Mouse (Mus musculus): Measurements from ENCODE around the gene Olfr1024. TPM values are rescaled to one million over a fixed set of nuclear protein-coding genes. Genes with fewer than 3 reads are reported as not detected.

Olfr1024 gene
- polyA plus RNA-seq (2012; rRNA removed) = not detected in 2 replicates

DNA sequence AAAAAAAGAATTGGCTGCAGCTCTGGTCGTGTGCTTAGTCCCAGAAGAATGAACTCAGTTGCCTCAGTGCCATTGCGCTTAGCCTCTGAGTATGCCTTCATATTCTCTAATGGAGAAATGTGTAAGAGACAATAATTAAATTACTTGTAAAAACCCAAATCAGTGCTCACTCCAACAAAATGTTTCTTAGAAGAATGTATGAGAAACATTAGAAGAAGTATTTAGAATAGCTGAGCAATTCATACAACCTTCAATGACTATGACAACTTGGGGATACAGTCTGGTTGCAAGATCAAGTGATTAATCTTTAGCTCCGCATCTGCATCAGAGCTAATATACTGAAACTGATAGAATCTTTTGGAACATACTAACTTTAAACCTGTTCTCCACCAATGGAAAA, at the start of gene Olfr1024:
Gene Olfr1024, minus strand, starts transcription at position 101 of the 400 bp plus-strand sequence.
- DNase-seq (ENCODE audit: low read depth) = no peak

DNA sequence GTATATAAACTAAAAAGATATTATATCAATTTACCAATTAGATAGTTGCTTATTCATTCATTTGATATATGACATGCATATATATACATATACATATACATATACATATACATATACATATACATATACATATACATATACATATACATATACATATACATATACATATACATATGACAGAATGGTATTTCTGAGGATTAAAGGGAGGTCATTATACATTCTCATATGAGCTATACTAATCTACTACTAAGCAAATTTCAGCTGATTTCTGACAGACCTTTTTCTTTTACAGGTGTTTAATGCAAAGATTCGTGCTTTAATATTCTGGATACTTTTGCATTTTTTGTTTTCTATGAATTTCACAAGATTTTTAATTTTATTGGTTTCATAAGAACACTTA, 45.3 kb upstream of the Olfr1024 start, which contains the start of gene Olfr1028:
Gene Olfr1028, plus strand, starts transcription at position 301 of the 400 bp plus-strand sequence.
- no peak for DNase-seq (ENCODE audit: low read depth)

DNA sequence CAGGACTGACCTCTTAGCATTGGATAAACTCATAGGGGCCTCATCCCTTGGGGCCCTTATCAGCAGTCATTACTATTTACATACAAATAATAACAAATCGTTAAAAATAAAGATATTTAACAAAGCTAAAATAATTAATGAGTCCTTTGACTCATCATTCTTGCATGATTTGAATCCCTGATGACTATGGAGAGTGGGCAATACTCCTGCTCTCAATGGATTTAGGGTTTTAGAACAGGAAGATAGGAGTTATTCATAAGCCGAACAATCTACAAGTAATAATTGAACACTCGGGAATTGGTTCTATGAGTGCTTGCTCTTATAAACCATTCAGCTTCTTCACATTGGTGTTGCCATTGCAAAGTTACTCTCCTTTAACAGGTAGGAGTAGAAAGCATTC, 16.4 kb upstream of the Olfr1024 start, which contains the start of gene Olfr1026:
Gene Olfr1026, plus strand, starts transcription at position 301 of the 400 bp plus-strand sequence.
- no peak for DNase-seq (ENCODE audit: low read depth)

DNA sequence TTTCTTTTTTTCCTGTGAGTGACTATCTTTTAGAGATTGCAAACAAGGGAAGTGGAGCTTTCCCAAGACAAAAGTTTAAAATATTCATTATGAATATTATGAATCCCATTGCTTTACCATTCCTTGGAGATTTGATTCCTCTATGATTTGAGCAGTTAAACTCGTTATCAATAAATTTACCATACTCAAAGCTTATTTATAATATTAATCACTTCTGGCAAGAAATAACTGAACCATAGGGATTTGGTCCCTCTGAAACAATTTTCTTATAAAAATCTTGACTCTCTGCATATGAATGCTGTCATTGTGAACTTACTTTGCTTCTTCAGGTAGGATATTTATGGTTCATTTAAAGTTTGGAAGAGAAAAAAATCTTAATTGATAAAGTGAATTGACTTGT, 10.0 kb upstream of the Olfr1024 start, which contains the start of gene Olfr1025-ps1:
Gene Olfr1025-ps1, plus strand, starts transcription at position 301 of the 400 bp plus-strand sequence.
- no peak for DNase-seq (ENCODE audit: low read depth)

DNA sequence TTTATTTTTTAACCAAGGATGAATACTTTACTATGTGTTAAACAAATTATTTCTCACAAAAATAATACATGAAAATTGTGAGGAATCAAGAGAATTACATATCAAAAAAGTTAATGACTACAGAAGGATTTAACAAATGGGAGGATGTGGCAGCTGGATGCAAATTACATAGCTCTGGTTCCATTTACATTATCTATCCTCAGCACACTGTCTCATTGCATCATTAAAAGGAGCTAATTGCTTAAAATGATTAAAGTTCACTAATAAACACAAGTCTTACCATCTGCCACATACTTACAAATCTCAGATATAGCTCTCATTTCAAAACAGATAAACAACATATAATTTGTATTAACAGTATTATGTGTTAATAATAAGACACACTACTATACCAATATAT, 8.3 kb upstream of the Olfr1024 start:
- DNase-seq (ENCODE audit: low read depth) = no peak

DNA sequence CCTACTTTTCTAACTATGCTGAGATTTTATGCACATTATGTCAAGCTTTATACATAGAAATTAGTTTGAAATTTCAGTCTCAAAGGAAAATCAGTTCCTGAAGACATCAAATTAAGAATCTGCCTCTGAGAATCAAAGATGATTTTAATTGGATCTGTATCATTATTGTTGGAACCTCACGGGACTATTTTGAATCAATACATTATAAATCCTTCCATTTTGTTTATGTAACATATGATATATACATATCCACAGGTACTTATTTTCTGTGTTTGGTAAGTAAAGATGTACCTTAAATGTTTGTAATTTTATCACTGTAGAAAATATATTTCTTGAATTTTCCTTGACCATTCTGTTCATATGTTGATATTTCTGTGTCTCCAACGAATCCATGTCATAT, 19.5 kb downstream of the Olfr1024 start, which contains the start of gene Olfr1023:
Gene Olfr1023, plus strand, starts transcription at position 301 of the 400 bp plus-strand sequence.
- no peak for DNase-seq (ENCODE audit: low read depth)

DNA sequence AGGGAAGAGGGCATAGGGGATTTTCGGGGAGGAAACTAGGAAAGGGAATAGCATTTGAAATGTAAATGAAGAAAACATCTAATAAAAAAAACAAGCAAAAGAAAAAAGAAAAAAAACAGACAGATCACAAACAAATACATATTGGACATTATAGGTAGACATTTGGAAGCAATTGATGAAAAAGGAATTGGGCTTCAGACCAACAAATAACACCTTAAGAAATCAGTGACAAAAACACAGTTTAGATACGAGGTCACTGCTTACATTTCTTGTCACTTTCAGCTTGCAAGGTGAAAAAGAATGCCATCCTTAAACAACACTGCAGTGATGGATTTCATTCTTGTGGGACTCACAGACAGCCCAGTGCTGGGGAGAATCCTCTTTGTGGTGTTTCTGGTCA, 36.6 kb downstream of the Olfr1024 start, which contains the start of gene Olfr1022:
Gene Olfr1022, plus strand, starts transcription at position 301 of the 400 bp plus-strand sequence.
- no peak for DNase-seq (ENCODE audit: low read depth)

Other genes starting within 250 kb of the Olfr1024 start
- gene Olfr154, start 240.6 kb downstream of the Olfr1024 start, polyA plus RNA-seq (2012; rRNA removed) = not detected in 2 replicates
- gene Olfr1006, start 226.3 kb downstream of the Olfr1024 start, polyA plus RNA-seq (2012; rRNA removed) = not detected in 2 replicates
- gene Olfr1008, start 215.6 kb downstream of the Olfr1024 start, polyA plus RNA-seq (2012; rRNA removed) = not detected in 2 replicates
- gene Olfr1009, start 189.6 kb downstream of the Olfr1024 start, polyA plus RNA-seq (2012; rRNA removed) = not detected in 2 replicates
- gene Olfr1012, start 142.3 kb downstream of the Olfr1024 start, polyA plus RNA-seq (2012; rRNA removed) = not detected in 2 replicates
- gene Olfr1013, start 138.0 kb downstream of the Olfr1024 start, polyA plus RNA-seq (2012; rRNA removed) = not detected in 2 replicates
- not detected in 2 replicates for gene Olfr1014, start 132.3 kb downstream of the Olfr1024 start, polyA plus RNA-seq (2012; rRNA removed)
- gene Olfr1015, start 123.0 kb downstream of the Olfr1024 start, polyA plus RNA-seq (2012; rRNA removed) = not detected in 2 replicates
- not detected in 2 replicates for gene Olfr1016, start 102.5 kb downstream of the Olfr1024 start, polyA plus RNA-seq (2012; rRNA removed)
- not detected in 2 replicates for gene Olfr1018, start 86.6 kb downstream of the Olfr1024 start, polyA plus RNA-seq (2012; rRNA removed)
- gene Olfr1019, start 59.6 kb downstream of the Olfr1024 start, polyA plus RNA-seq (2012; rRNA removed) = not detected in 2 replicates
- gene Olfr1020, start 58.0 kb downstream of the Olfr1024 start, polyA plus RNA-seq (2012; rRNA removed) = not detected in 2 replicates
- gene Olfr1022, start 36.5 kb downstream of the Olfr1024 start, polyA plus RNA-seq (2012; rRNA removed) = not detected in 2 replicates
- not detected in 2 replicates for gene Olfr1023, start 19.4 kb downstream of the Olfr1024 start, polyA plus RNA-seq (2012; rRNA removed)
- not detected in 2 replicates for gene Olfr1025-ps1, start 10.1 kb upstream of the Olfr1024 start, polyA plus RNA-seq (2012; rRNA removed)
- gene Olfr1026, start 16.5 kb upstream of the Olfr1024 start, polyA plus RNA-seq (2012; rRNA removed) = not detected in 2 replicates
- not detected in 2 replicates for gene Olfr1028, start 45.4 kb upstream of the Olfr1024 start, polyA plus RNA-seq (2012; rRNA removed)
- gene Olfr1029, start 68.8 kb upstream of the Olfr1024 start, polyA plus RNA-seq (2012; rRNA removed) = not detected in 2 replicates
- not detected in 2 replicates for gene Olfr1030, start 74.2 kb upstream of the Olfr1024 start, polyA plus RNA-seq (2012; rRNA removed)
- not detected in 2 replicates for gene Olfr1031, start 85.3 kb upstream of the Olfr1024 start, polyA plus RNA-seq (2012; rRNA removed)
- not detected in 2 replicates for gene Olfr1032, start 100.5 kb upstream of the Olfr1024 start, polyA plus RNA-seq (2012; rRNA removed)
- gene Olfr1033, start 115.6 kb upstream of the Olfr1024 start, polyA plus RNA-seq (2012; rRNA removed) = 0.61 and 1.0 TPM in 2 replicates
- gene Olfr1034, start 140.8 kb upstream of the Olfr1024 start, polyA plus RNA-seq (2012; rRNA removed) = 0.13 and 0.14 TPM in 2 replicates
- gene Olfr1036, start 168.9 kb upstream of the Olfr1024 start, polyA plus RNA-seq (2012; rRNA removed) = not detected in 2 replicates
- gene Olfr1037, start 182.3 kb upstream of the Olfr1024 start, polyA plus RNA-seq (2012; rRNA removed) = not detected in 2 replicates
- 0.03 TPM in 1 of 2 replicates, not detected in the other for gene Olfr1039, start 230.9 kb upstream of the Olfr1024 start, polyA plus RNA-seq (2012; rRNA removed)
- gene Olfr1040, start 241.7 kb upstream of the Olfr1024 start, polyA plus RNA-seq (2012; rRNA removed) = not detected in 2 replicates

All from gonadal fat pad, adult 2 months (tissue).